Mouse (Mus musculus): ENCODE measurements at regions not wholly inside any gene's neighbourhood (a gene's known extent, or its start where the extent isn't known, plus 50 kb on each side); places are given as distances from the start of the nearest gene placed in this dataset.

GRCm38 (mm10) chr5:45082601-45083000 lies 283.1 kb upstream of the Ldb2 start:
- no peak for TF ChIP-seq CTCF (IDR thresholded peaks at IDR 0.05; ENCODE audit: low read depth)
- TF ChIP-seq EP300 (optimal IDR thresholded peaks at IDR 0.05) = no peak

Measured in stomach, postnatal 0 days (tissue).